Mouse (Mus musculus) liver, adult 2 months (tissue): ENCODE results near the gene Larp1. TPM values are rescaled to one million over a fixed set of nuclear protein-coding genes. Genes with fewer than 3 reads are reported as not detected.

Experiments
- DNase-seq: peaks from one replicate; pipeline ENCODE4 v3.0.0-alpha.2; 2011; ENCODE audit warnings: low read depth, low spot score; ENCODE audit errors: extremely low read depth
- H3K27ac ChIP-seq: fragments of 200-500 bp; replicated peaks from 2 replicates; pipeline ENCODE4 v1.5.1; 2012; ENCODE audit warnings: low read depth, mild to moderate bottlenecking, control low read depth, inconsistent platforms, low read length; ENCODE audit not compliant: insufficient read depth
- H3K27me3 ChIP-seq: fragments of 200-500 bp; 2 replicates; pipeline ENCODE4 v1.6.1; 2012; ENCODE audit warnings: mild to moderate bottlenecking, moderate library complexity, low read length, inconsistent platforms; ENCODE audit not compliant: control insufficient read depth, insufficient read depth
- H3K36me3 ChIP-seq: fragments of 200-500 bp; 2 replicates; pipeline ENCODE4 v1.6.1; 2012; ENCODE audit warnings: low read length, inconsistent platforms; ENCODE audit not compliant: control insufficient read depth, insufficient read depth
- H3K4me1 ChIP-seq: fragments of 200-500 bp; 2 replicates; pipeline ENCODE4 v1.6.1; 2011; ENCODE audit warnings: low read length; ENCODE audit not compliant: control insufficient read depth, insufficient read depth
- H3K4me3 ChIP-seq: fragments of 200-500 bp; 2 replicates; pipeline ENCODE4 v1.5.1; 2011; ENCODE audit warnings: low read depth, mild to moderate bottlenecking, control low read depth, low read length, moderate library complexity; ENCODE audit not compliant: insufficient read depth
- H3K79me2 ChIP-seq: fragments of 200-500 bp; 2 replicates; pipeline ENCODE4 v1.6.1; 2012; ENCODE audit warnings: inconsistent platforms, mild to moderate bottlenecking, low read length, moderate library complexity; ENCODE audit not compliant: control insufficient read depth, insufficient read depth
- H3K9ac ChIP-seq: fragments of 200-500 bp; 2 replicates; pipeline ENCODE4 v1.6.1; 2012; ENCODE audit warnings: low read depth, mild to moderate bottlenecking, control low read depth, inconsistent platforms, low read length
- CTCF ChIP-seq: fragments of 200-500 bp; IDR thresholded peaks from 2 replicates; pipeline ENCODE4 v1.5.1; 2011; ENCODE audit warnings: low read depth, low read length, control low read depth
- POLR2A ChIP-seq: fragments of 200-500 bp; IDR thresholded peaks from 2 replicates; pipeline ENCODE4 v1.6.1; 2011; ENCODE audit warnings: low read length, control low read depth; ENCODE audit not compliant: insufficient read depth; ENCODE audit errors: extremely low read depth
- WGBS: fragments of 180-500 bp; shearing (Covaris S2); methylation state at CpG from one replicate; pipeline ENCODE4 v1.1.7; 2018; 5-methylcytosine and 5-hydroxymethylcytosine counted together
- polyA plus RNA-seq: library from polyadenylated mRNA; depleted of rRNA; stranded (reverse); fragments of >200 nt; gene quantifications from 2 replicates; pipeline ENCODE4 v1.2.3, GENCODE M21; 2012
- total RNA-seq: library from RNA; depleted of rRNA; stranded (reverse); fragments of >200 nt; gene quantifications from 2 replicates; pipeline ENCODE4 v1.2.3, GENCODE M21; 2014

Gene Larp1
- total and polyA plus RNA-seq, 2 experiments = 19.7 to 39.8 TPM

DNA sequence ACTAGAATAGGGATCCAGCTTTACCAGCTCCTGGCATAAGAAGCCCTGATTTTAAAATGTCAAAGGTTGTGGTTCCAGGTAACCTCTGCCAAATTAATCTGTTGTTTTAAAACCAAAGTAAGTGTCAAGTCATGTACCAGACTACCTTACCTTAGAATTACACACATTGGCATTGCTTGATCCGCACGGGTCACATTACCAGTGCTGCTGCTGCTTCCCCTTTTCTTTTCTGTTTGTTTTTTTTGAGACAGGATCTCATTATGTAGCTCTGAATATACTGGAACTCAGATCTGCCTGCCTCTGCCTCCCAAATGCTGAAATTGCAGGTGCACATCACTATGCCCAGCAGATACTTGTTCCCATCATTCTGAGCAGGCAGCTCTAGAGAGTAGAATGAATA lies 21.0 kb downstream of the Larp1 start:
- Histone ChIP-seq H3K36me3 (no peaks in the 10 kb centered on the region; the same call in 1 of the 2 replicates), H3K4me1 (peaks cover 42% of the 10 kb centered on the region), H3K9ac (no peak overlapping the region), H3K79me2 (peaks cover 88% of the 10 kb centered on the region), H3K27ac (no peak overlapping the region), H3K27me3 (no peaks in the 10 kb centered on the region), H3K4me3 (no peak overlapping the region)
- WGBS = 19% methylated on average over 2 of the region's 2 CpGs
- TF ChIP-seq CTCF = no peak
- DNase-seq = peak; percentile 42

DNA sequence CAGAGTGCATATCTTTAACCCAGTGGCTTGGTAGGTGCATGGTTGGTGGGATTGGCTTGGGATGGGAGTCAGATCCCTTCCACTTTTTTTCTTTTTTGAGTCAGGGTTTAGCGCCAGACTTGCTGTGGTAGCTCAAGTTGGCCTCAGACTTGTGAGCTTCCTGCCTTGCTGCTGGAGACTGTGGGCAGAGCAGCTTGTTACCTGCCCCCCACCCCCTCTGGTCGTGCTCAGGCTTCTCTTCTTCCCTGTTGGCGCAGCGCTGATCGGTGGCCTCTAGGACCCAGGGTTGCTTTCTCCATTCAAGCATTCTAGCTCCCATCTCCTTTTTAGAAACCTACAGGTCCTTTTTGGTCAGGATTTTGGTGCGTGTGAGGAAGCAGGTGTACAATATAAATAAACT lies 22.3 kb downstream of the Larp1 start:
- Histone ChIP-seq H3K36me3 (no peaks in the 10 kb centered on the region; the same call in 1 of the 2 replicates), H3K4me1 (peaks cover 33% of the 10 kb centered on the region), H3K4me3 (no peak overlapping the region), H3K27me3 (no peaks in the 10 kb centered on the region), H3K79me2 (peaks cover 87% of the 10 kb centered on the region), H3K27ac (no peak overlapping the region), H3K9ac (no peak overlapping the region)
- 51% methylated on average over 6 of the region's 6 CpGs for WGBS
- no peak for DNase-seq
- TF ChIP-seq CTCF (no peak), POLR2A (no peak)

DNA sequence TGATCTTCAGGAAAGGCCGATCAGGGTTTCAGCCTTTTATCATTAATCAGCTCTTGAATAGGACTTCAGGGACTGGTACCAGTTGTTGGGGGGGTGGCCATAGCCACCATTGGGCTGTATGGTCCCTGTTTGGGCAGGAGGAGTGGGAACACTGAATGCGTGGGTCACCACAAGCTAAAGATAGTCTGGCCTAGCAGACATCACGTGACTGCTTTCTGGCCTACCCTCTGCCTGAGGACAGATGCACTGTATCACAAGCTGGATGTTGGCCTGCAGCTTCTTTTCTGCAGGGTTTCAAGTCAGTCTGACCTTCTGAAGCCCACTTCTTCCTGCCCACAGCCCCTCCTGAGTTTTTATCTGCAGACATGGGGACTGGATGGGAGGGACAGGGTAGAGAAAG lies 24.8 kb downstream of the Larp1 start:
- peak; percentile 44 for DNase-seq
- Histone ChIP-seq H3K4me3 (no peak overlapping the region), H3K36me3 (no peaks in the 10 kb centered on the region), H3K27me3 (no peaks in the 10 kb centered on the region), H3K4me1 (peaks cover 34% of the 10 kb centered on the region), H3K79me2 (peaks cover 86% of the 10 kb centered on the region), H3K9ac (no peak overlapping the region), H3K27ac (no peak overlapping the region)
- 19% methylated on average over 3 of the region's 3 CpGs for WGBS
- TF ChIP-seq CTCF (no peak), POLR2A (no peak)

DNA sequence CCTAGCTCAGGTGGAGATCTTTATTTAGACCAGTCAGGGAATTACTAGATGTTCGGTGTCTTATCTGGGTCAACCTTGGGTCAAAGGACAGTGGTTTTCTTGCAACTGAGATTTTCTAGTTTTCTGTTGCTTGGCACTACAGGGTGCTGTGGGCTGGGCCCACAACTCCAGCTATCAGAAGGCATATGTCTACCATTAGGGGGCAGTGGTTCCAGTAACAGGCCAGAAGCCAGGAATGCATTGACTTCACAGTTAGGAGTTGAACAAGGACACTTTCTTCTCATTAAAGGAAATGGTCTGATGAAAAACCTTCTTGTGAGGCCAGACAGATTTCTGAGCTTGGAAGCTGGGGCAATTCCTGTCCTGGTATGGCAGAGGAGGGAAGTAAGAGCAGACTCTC lies 30.2 kb downstream of the Larp1 start:
- Histone ChIP-seq H3K27me3 (no peaks in the 10 kb centered on the region), H3K9ac (no peak overlapping the region), H3K4me1 (peaks cover 13% of the 10 kb centered on the region; the same call in 1 of the 2 replicates), H3K27ac (no peak overlapping the region), H3K36me3 (peaks cover 11% of the 10 kb centered on the region), H3K4me3 (no peak overlapping the region), H3K79me2 (peaks cover 66% of the 10 kb centered on the region)
- 7% methylated on average over 1 of the region's 1 CpGs for WGBS
- peak; percentile 64 for DNase-seq
- TF ChIP-seq CTCF = peak; percentile 48
- no peak for TF ChIP-seq POLR2A

DNA sequence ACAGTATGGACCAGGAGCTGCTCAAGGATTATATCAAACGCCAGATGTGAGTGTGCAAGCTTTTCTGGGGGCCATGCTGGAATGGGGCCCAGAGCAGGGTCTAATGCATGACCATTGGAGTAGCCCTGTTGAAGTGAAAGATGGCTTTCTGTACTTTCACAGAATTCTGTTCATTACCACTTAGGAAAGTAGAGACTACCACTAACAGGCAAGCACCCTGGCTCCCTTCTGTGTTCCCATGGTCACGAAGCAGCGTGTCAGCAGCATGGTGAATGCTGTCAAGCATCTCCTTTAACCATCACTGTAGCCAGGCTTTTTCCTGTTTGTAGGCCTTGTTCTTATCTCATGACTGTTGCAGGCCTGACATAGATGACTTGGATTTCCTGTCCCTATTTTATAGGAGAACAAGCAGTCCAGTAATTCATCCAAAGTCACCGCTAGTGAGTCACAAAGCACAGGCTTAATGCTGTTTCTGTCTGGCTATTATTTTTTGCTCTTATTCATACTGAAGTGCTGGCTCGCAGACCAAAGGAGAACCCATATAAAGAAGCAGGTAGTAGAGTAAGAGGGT lies 34.1 kb downstream of the Larp1 start:
- Histone ChIP-seq H3K9ac (no peak overlapping the region), H3K79me2 (peaks cover 32% of the 10 kb centered on the region; the same call in 1 of the 2 replicates), H3K27me3 (no peaks in the 10 kb centered on the region), H3K27ac (no peak overlapping the region), H3K4me1 (peaks cover 4% of the 10 kb centered on the region; the same call in 1 of the 2 replicates), H3K4me3 (no peak overlapping the region), H3K36me3 (peaks cover 37% of the 10 kb centered on the region)
- no peak for TF ChIP-seq POLR2A
- no peak for TF ChIP-seq CTCF
- DNase-seq = no peak
- 83% methylated on average over 5 of the region's 5 CpGs for WGBS

DNA sequence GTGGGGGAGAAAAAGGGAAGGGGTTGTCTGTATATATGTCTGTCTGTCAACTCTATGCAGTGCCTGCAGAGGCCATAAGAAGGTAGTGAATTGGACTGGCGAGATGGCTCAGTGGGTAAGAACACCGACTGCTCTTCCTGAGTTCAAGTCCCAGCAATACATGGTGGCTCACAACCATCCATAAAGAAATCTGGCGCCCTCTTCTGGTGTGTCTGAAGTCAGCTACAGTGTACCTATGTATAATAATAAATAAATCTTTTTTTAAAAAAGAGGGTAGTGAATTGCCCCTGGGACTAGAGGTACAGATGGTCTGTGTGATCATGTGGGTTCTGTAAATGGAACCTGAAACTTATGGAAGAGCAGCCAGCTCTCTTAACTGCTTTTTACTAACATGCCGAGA lies 37.6 kb downstream of the Larp1 start:
- 81% methylated on average over 4 of the region's 4 CpGs for WGBS
- DNase-seq = no peak
- H3K4me1 ChIP-seq = no peaks in the 10 kb centered on the region
- peaks cover 68% of the 10 kb centered on the region for H3K36me3 ChIP-seq
- no peak for TF ChIP-seq POLR2A
- no peak for TF ChIP-seq CTCF
- H3K27ac ChIP-seq = no peak overlapping the region
- peaks cover 14% of the 10 kb centered on the region; the same call in 1 of the 2 replicates for H3K79me2 ChIP-seq
- no peaks in the 10 kb centered on the region for H3K27me3 ChIP-seq
- no peak overlapping the region for H3K9ac ChIP-seq
- no peak overlapping the region for H3K4me3 ChIP-seq
